Mouse (Mus musculus): ENCODE measurements at regions not wholly inside any gene's neighbourhood (a gene's known extent, or its start where the extent isn't known, plus 50 kb on each side); places are given as distances from the start of the nearest gene placed in this dataset.

GRCm38 (mm10) chr14:76272840-76273239 is 141.9 kb upstream of the Tsc22d1 start:
- no peak for TF ChIP-seq POLR2A (IDR thresholded peaks at IDR 0.05; ENCODE audit: extremely low read depth, insufficient read depth, low read length)
- no peak for TF ChIP-seq CTCF (IDR thresholded peaks at IDR 0.05; ENCODE audit: low read depth, low read length)

Data from liver, adult 2 months (tissue).